Mouse (Mus musculus): ENCODE measurements around the gene Elfn2. TPM values are rescaled to one million over a fixed set of nuclear protein-coding genes. Genes with fewer than 3 reads are reported as not detected.

Elfn2 gene
- total and polyA plus RNA-seq, 2 experiments, result not detected

- 6% methylated on average over 16 of the region's 16 CpGs for WGBS
- Histone ChIP-seq H3K27me3 (ENCODE audit: control insufficient read depth, insufficient read depth, low read length) (peaks cover 18% of the 10 kb centered on the region), H3K36me3 (ENCODE audit: control insufficient read depth, insufficient read depth, low read length) (no peaks in the 10 kb centered on the region), H3K4me1 (ENCODE audit: control insufficient read depth, insufficient read depth, low read length) (no peaks in the 10 kb centered on the region), H3K79me2 (ENCODE audit: control insufficient read depth, insufficient read depth, low read length) (no peaks in the 10 kb centered on the region), H3K27ac (replicated peaks; ENCODE audit: insufficient read depth, low read depth, low read length) (no peak overlapping the region), H3K9ac (ENCODE audit: low read depth, low read length) (no peak overlapping the region), H3K4me3 (ENCODE audit: insufficient read depth, low read depth, low read length) (no peak overlapping the region)
- TF ChIP-seq POLR2A (IDR thresholded peaks at IDR 0.05; ENCODE audit: extremely low read depth, insufficient read depth, low read length) (no peak), CTCF (IDR thresholded peaks at IDR 0.05; ENCODE audit: low read depth, low read length) (peak; percentile 82)
- DNase-seq (ENCODE audit: extremely low read depth, low read depth, low spot score), result no peak
Measured at GRCm38 (mm10) chr15:78720094-78720493, 1.5 kb upstream of the Elfn2 start.

GRCm38 (mm10) chr15:78719416-78719815 is 845 bp upstream of the Elfn2 start:
- TF ChIP-seq CTCF (IDR thresholded peaks at IDR 0.05; ENCODE audit: low read depth, low read length), result no peak
- no peak for TF ChIP-seq POLR2A (IDR thresholded peaks at IDR 0.05; ENCODE audit: extremely low read depth, insufficient read depth, low read length)
- Histone ChIP-seq H3K4me3 (ENCODE audit: insufficient read depth, low read depth, low read length) (no peak overlapping the region), H3K36me3 (ENCODE audit: control insufficient read depth, insufficient read depth, low read length) (no peaks in the 10 kb centered on the region), H3K27me3 (ENCODE audit: control insufficient read depth, insufficient read depth, low read length) (peaks cover 18% of the 10 kb centered on the region), H3K79me2 (ENCODE audit: control insufficient read depth, insufficient read depth, low read length) (no peaks in the 10 kb centered on the region), H3K9ac (ENCODE audit: low read depth, low read length) (no peak overlapping the region), H3K4me1 (ENCODE audit: control insufficient read depth, insufficient read depth, low read length) (no peaks in the 10 kb centered on the region), H3K27ac (replicated peaks; ENCODE audit: insufficient read depth, low read depth, low read length) (no peak overlapping the region)
- WGBS, result 17% methylated on average over 14 of the region's 14 CpGs
- DNase-seq (ENCODE audit: extremely low read depth, low read depth, low spot score), result no peak

- no peak for TF ChIP-seq CTCF (IDR thresholded peaks at IDR 0.05; ENCODE audit: low read depth, low read length)
- TF ChIP-seq POLR2A (IDR thresholded peaks at IDR 0.05; ENCODE audit: extremely low read depth, insufficient read depth, low read length), result no peak
- H3K79me2 ChIP-seq (ENCODE audit: control insufficient read depth, insufficient read depth, low read length), result no peaks in the 10 kb centered on the region
- H3K36me3 ChIP-seq (ENCODE audit: control insufficient read depth, insufficient read depth, low read length), result no peaks in the 10 kb centered on the region
- no peaks in the 10 kb centered on the region for H3K4me1 ChIP-seq (ENCODE audit: control insufficient read depth, insufficient read depth, low read length)
- 44% methylated on average over 13 of the region's 13 CpGs for WGBS
- no peak overlapping the region for H3K4me3 ChIP-seq (ENCODE audit: insufficient read depth, low read depth, low read length)
- DNase-seq (ENCODE audit: extremely low read depth, low read depth, low spot score), result no peak
- no peak overlapping the region for H3K27ac ChIP-seq (replicated peaks; ENCODE audit: insufficient read depth, low read depth, low read length)
- H3K9ac ChIP-seq (ENCODE audit: low read depth, low read length), result no peak overlapping the region
- H3K27me3 ChIP-seq (ENCODE audit: control insufficient read depth, insufficient read depth, low read length), result peaks cover 23% of the 10 kb centered on the region
Measured at GRCm38 (mm10) chr15:78716936-78717335, 1.6 kb downstream of the Elfn2 start.

- no peaks in the 10 kb centered on the region for H3K4me1 ChIP-seq (ENCODE audit: control insufficient read depth, insufficient read depth, low read length)
- no peak for TF ChIP-seq CTCF (IDR thresholded peaks at IDR 0.05; ENCODE audit: low read depth, low read length)
- TF ChIP-seq POLR2A (IDR thresholded peaks at IDR 0.05; ENCODE audit: extremely low read depth, insufficient read depth, low read length), result no peak
- no peak overlapping the region for H3K27ac ChIP-seq (replicated peaks; ENCODE audit: insufficient read depth, low read depth, low read length)
- no peak overlapping the region for H3K9ac ChIP-seq (ENCODE audit: low read depth, low read length)
- H3K79me2 ChIP-seq (ENCODE audit: control insufficient read depth, insufficient read depth, low read length), result no peaks in the 10 kb centered on the region
- peaks cover 24% of the 10 kb centered on the region for H3K27me3 ChIP-seq (ENCODE audit: control insufficient read depth, insufficient read depth, low read length)
- 45% methylated on average over 5 of the region's 5 CpGs for WGBS
- H3K4me3 ChIP-seq (ENCODE audit: insufficient read depth, low read depth, low read length), result no peak overlapping the region
- H3K36me3 ChIP-seq (ENCODE audit: control insufficient read depth, insufficient read depth, low read length), result no peaks in the 10 kb centered on the region
- no peak for DNase-seq (ENCODE audit: extremely low read depth, low read depth, low spot score)
Measured at GRCm38 (mm10) chr15:78715856-78716255, 2.7 kb downstream of the Elfn2 start.

- Histone ChIP-seq H3K9ac (ENCODE audit: low read depth, low read length) (no peak overlapping the region), H3K4me3 (ENCODE audit: insufficient read depth, low read depth, low read length) (no peak overlapping the region), H3K27ac (replicated peaks; ENCODE audit: insufficient read depth, low read depth, low read length) (no peak overlapping the region), H3K4me1 (ENCODE audit: control insufficient read depth, insufficient read depth, low read length) (no peaks in the 10 kb centered on the region), H3K79me2 (ENCODE audit: control insufficient read depth, insufficient read depth, low read length) (no peaks in the 10 kb centered on the region), H3K27me3 (ENCODE audit: control insufficient read depth, insufficient read depth, low read length) (peaks cover 14% of the 10 kb centered on the region), H3K36me3 (ENCODE audit: control insufficient read depth, insufficient read depth, low read length) (no peaks in the 10 kb centered on the region)
- DNase-seq (ENCODE audit: extremely low read depth, low read depth, low spot score), result no peak
- TF ChIP-seq CTCF (IDR thresholded peaks at IDR 0.05; ENCODE audit: low read depth, low read length) (no peak), POLR2A (IDR thresholded peaks at IDR 0.05; ENCODE audit: extremely low read depth, insufficient read depth, low read length) (no peak)
- 81% methylated on average over 7 of the region's 7 CpGs for WGBS
Measured at GRCm38 (mm10) chr15:78713751-78714150, 4.8 kb downstream of the Elfn2 start.

- no peaks in the 10 kb centered on the region for H3K79me2 ChIP-seq (ENCODE audit: control insufficient read depth, insufficient read depth, low read length)
- H3K9ac ChIP-seq (ENCODE audit: low read depth, low read length), result no peak overlapping the region
- TF ChIP-seq POLR2A (IDR thresholded peaks at IDR 0.05; ENCODE audit: extremely low read depth, insufficient read depth, low read length), result no peak
- TF ChIP-seq CTCF (IDR thresholded peaks at IDR 0.05; ENCODE audit: low read depth, low read length), result no peak
- no peak overlapping the region for H3K4me3 ChIP-seq (ENCODE audit: insufficient read depth, low read depth, low read length)
- 9% methylated on average over 53 of the region's 53 CpGs for WGBS
- no peaks in the 10 kb centered on the region for H3K4me1 ChIP-seq (ENCODE audit: control insufficient read depth, insufficient read depth, low read length)
- DNase-seq (ENCODE audit: extremely low read depth, low read depth, low spot score), result no peak
- H3K27me3 ChIP-seq (ENCODE audit: control insufficient read depth, insufficient read depth, low read length), result peaks cover 6% of the 10 kb centered on the region; the same call in 1 of the 2 replicates
- no peak overlapping the region for H3K27ac ChIP-seq (replicated peaks; ENCODE audit: insufficient read depth, low read depth, low read length)
- H3K36me3 ChIP-seq (ENCODE audit: control insufficient read depth, insufficient read depth, low read length), result no peaks in the 10 kb centered on the region
Measured at GRCm38 (mm10) chr15:78712335-78713258, 6.0 kb downstream of the Elfn2 start.

Measured in liver, adult 2 months (tissue).